8 mouse cellular contexts compared by ENCODE assay signal in the genomic region with DNA sequence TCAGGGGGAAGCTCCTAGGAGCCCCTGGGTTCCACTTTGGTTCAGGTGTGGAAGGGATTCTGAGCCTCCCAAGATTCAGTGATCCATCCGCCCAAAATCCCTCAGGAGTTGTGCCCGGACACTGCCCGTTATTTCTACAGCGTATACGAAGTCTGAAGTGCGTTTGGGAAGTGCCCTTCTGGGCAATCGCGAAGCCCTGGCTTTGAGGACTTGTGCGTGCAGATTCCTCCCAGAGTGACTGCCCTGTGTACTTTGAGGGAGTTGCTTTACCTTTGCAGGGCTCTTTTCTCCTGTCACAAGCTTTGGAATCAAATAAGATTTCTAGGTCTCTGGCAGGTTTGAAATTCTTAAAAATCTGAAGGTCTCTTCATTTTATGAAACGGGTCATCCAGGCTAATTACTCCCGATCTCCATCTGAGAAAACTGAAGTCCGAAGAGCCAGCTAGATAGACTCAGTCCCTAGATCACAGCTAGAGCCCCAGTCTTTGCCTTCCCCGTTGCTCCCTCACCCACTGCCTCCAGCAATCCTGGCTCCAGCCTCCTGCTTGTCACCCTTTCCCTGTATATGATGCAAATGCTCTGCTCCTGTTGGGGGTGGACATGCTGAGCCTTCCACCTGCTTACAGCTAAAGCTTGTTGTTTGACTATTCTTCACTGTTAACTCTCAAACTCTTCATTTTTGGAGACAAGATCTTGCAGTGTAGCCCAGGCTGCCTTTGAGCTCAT. TPM values are rescaled to one million over a fixed set of nuclear protein-coding genes. Genes with fewer than 3 reads are reported as not detected.
A peak's percentile ranks its signal among the peaks of the same experiment; 100 is the strongest.
DNase-seq lines count a peak whose midpoint lies in the region; ATAC-seq lines count a peak whose summit lies in the region.

No protein-coding gene starts in this region.

- H3K9ac ChIP-seq in limb, embryonic 13.5 days = peak overlapping the region; percentile 65
- peak overlapping the region; percentile 30; the same call in 1 of the 2 replicates for H3K9ac ChIP-seq in stomach, embryonic 14.5 days (replicated peaks; ENCODE audit: low read depth, low read length)

- WGBS in limb, embryonic 13.5 days = 6% methylated on average over 13 of the region's 13 CpGs
- 8% methylated on average over 13 of the region's 13 CpGs for WGBS in stomach, embryonic 14.5 days

- peaks cover 21% of the 10 kb centered on the region for H3K4me1 ChIP-seq in megakaryocyte, embryonic 14.5 days
- H3K4me1 ChIP-seq in limb, embryonic 13.5 days = peaks cover 31% of the 10 kb centered on the region
- H3K4me1 ChIP-seq in stomach, embryonic 14.5 days (ENCODE audit: control insufficient read depth, insufficient read depth, low read length) = peaks cover 13% of the 10 kb centered on the region; the same call in 1 of the 2 replicates

- peak; percentile 38 to 80 for DNase-seq in adrenal gland, adult (ENCODE audit: inconsistent age in 2 of 2, low spot score in 1 of 2)
- no peak for DNase-seq in adrenal gland, postnatal 4 days (ENCODE audit: low spot score in 2 of 2)
- no peak for DNase-seq in frontal cortex, postnatal 25 days (ENCODE audit: low spot score in 2 of 2)
- DNase-seq in urinary bladder, postnatal 25 days (ENCODE audit: low spot score) = no peak

- no peak for ATAC-seq in megakaryocyte, adult 5-6 weeks (ENCODE audit: poor library complexity, severe bottlenecking)
- no peak for ATAC-seq in limb, embryonic 13.5 days (ENCODE audit: low FRiP score, low read depth)
- ATAC-seq in stomach, embryonic 14.5 days (ENCODE audit: insufficient number of reproducible peaks, insufficient read depth, low FRiP score, low read depth) = no peak

- peaks cover 53% of the 10 kb centered on the region for H3K27me3 ChIP-seq in megakaryocyte, embryonic 14.5 days (replicated peaks)
- peaks cover 13% of the 10 kb centered on the region for H3K27me3 ChIP-seq in limb, embryonic 13.5 days
- no peaks in the 10 kb centered on the region for H3K27me3 ChIP-seq in stomach, embryonic 14.5 days (ENCODE audit: control insufficient read depth, insufficient read depth, low read length)

- H3K27ac ChIP-seq in limb, embryonic 13.5 days = no peak overlapping the region
- no peak overlapping the region for H3K27ac ChIP-seq in stomach, embryonic 14.5 days (ENCODE audit: low read length)

- no peaks in the 10 kb centered on the region for H3K9me3 ChIP-seq in megakaryocyte, embryonic 14.5 days
- no peaks in the 10 kb centered on the region for H3K9me3 ChIP-seq in limb, embryonic 13.5 days
- H3K9me3 ChIP-seq in stomach, embryonic 14.5 days (ENCODE audit: control insufficient read depth, low read depth, low read length) = no peaks in the 10 kb centered on the region

- no peaks in the 10 kb centered on the region for H3K36me3 ChIP-seq in megakaryocyte, embryonic 14.5 days (replicated peaks; ENCODE audit: low read length)
- H3K36me3 ChIP-seq in limb, embryonic 13.5 days = no peaks in the 10 kb centered on the region
- no peaks in the 10 kb centered on the region for H3K36me3 ChIP-seq in stomach, embryonic 14.5 days (ENCODE audit: control insufficient read depth, insufficient read depth, low read length)

- H3K4me2 ChIP-seq in limb, embryonic 13.5 days (replicated peaks) = peak overlapping the region; percentile 94
- H3K4me2 ChIP-seq in stomach, embryonic 14.5 days (replicated peaks; ENCODE audit: low read depth, low read length) = peak overlapping the region; percentile 87

- peak overlapping the region; percentile 97 for H3K4me3 ChIP-seq in megakaryocyte, embryonic 14.5 days (replicated peaks)
- peak overlapping the region; percentile 69 for H3K4me3 ChIP-seq in limb, embryonic 13.5 days
- peak overlapping the region; percentile 75 for H3K4me3 ChIP-seq in stomach, embryonic 14.5 days (ENCODE audit: low read depth, low read length)

RNA-seq across cellular contexts. Expression of gene Pcx, which starts 1.0 kb away (rescaled TPM):
- 100 to 1,000 TPM; 215 to 218 TPM for total RNA-seq in adrenal gland, postnatal 4 days (2021)
- polyA plus RNA-seq in megakaryocyte, embryonic 14.5 days (2012; ENCODE audit: insufficient read depth, low replicate concordance) = 1.0 and 1.2 TPM in 2 replicates
- 0.22 and 0.64 TPM in 2 replicates for total RNA-seq in megakaryocyte, adult 5-6 weeks (2015)
- total RNA-seq in megakaryocyte, adult 5-6 weeks (2017) = 0.62 and 0.69 TPM in 2 replicates
- 22.1 and 22.8 TPM in 2 replicates for polyA plus RNA-seq in limb, embryonic 13.5 days (2015; fragmentation: Nextera tagmentation; extraction: Ambion mirVana)
- polyA plus RNA-seq in stomach, embryonic 14.5 days (2014; fragmentation: Nextera tagmentation; extraction: Ambion mirVana) = 11.4 and 12.7 TPM in 2 replicates

RNA-seq across cellular contexts. Expression of gene 2010003K11Rik, which starts 12.9 kb away (rescaled TPM):
- 1 to 10 TPM; 2.0 to 4.1 TPM for total RNA-seq in adrenal gland, postnatal 4 days (2021)
- polyA plus RNA-seq in megakaryocyte, embryonic 14.5 days (2012; ENCODE audit: insufficient read depth, low replicate concordance) = 0.26 TPM in 1 of 2 replicates, not detected in the other
- total RNA-seq in megakaryocyte, adult 5-6 weeks (2015) = not detected in 2 replicates
- total RNA-seq in megakaryocyte, adult 5-6 weeks (2017) = not detected in 2 replicates
- polyA plus RNA-seq in limb, embryonic 13.5 days (2015; fragmentation: Nextera tagmentation; extraction: Ambion mirVana) = not detected in 2 replicates
- polyA plus RNA-seq in stomach, embryonic 14.5 days (2014; fragmentation: Nextera tagmentation; extraction: Ambion mirVana) = not detected in 2 replicates

RNA-seq across cellular contexts. Expression of gene Syt12, which starts 34.0 kb away (rescaled TPM):
- total RNA-seq in adrenal gland, postnatal 4 days (2021) = 10 to 100 TPM; 21.0 to 21.4 TPM
- not detected in 2 replicates for polyA plus RNA-seq in megakaryocyte, embryonic 14.5 days (2012; ENCODE audit: insufficient read depth, low replicate concordance)
- not detected in 2 replicates for total RNA-seq in megakaryocyte, adult 5-6 weeks (2015)
- total RNA-seq in megakaryocyte, adult 5-6 weeks (2017) = not detected in 2 replicates
- polyA plus RNA-seq in limb, embryonic 13.5 days (2015; fragmentation: Nextera tagmentation; extraction: Ambion mirVana) = 0.69 and 1.1 TPM in 2 replicates
- polyA plus RNA-seq in stomach, embryonic 14.5 days (2014; fragmentation: Nextera tagmentation; extraction: Ambion mirVana) = 0.41 and 0.50 TPM in 2 replicates

Comparison
In these comparisons a context has a peak if more than half of its experiments do, and no peak if none do; other contexts are left out.
1. DNase-seq: peak in adrenal gland, adult (2 of 2); none in adrenal gland, postnatal 4 days (0 of 2), frontal cortex, postnatal 25 days (0 of 2) and urinary bladder, postnatal 25 days (single experiment).
2. Peak in every context shown above with its lines, with median percentiles within 50 percentile points of each other: H3K4me3 ChIP-seq.